Mouse (Mus musculus) MEL (cell line): ENCODE measurements around the gene Polr1a. TPM values are rescaled to one million over a fixed set of nuclear protein-coding genes. Genes with fewer than 3 reads are reported as not detected.
"Not testable (repeated sequence)": the region's sequence is repeated elsewhere in the genome, so short reads cannot be mapped to it uniquely, and the experiment has no call there.

ENCODE experiments used
- DNase-seq: peaks from one replicate; pipeline ENCODE4 v3.0.0; 2011; ENCODE audit warnings: low read depth, low spot score
- H3K27ac ChIP-seq: 2 replicates; pipeline ENCODE4 v1.5.1; 2012; ENCODE audit warnings: low read depth, mild to moderate bottlenecking, control low read depth, low read length, moderate library complexity; ENCODE audit not compliant: control insufficient read depth
- H3K27me3 ChIP-seq, 2 experiments: fragments of 150-350 bp in 1 of 2; sonication (generic) in 1 of 2; 2 replicates each; pipeline ENCODE4 v1.6.1; 2012; ENCODE audit warnings: low read length in 2 of 2, mild to moderate bottlenecking in 2 of 2, improper control_type of control experiment in 1 of 2, moderate library complexity in 1 of 2; ENCODE audit not compliant: insufficient read depth in 2 of 2, control insufficient read depth in 1 of 2
- H3K36me3 ChIP-seq, 2 experiments: 2 replicates each; pipeline ENCODE4 v1.6.1; 2012 to 2014; ENCODE audit warnings: low read length in 2 of 2, improper control_type of control experiment in 1 of 2, inconsistent platforms in 1 of 2, mild to moderate bottlenecking in 1 of 2; ENCODE audit not compliant: insufficient read depth in 2 of 2, control insufficient read depth in 1 of 2
- H3K4me1 ChIP-seq, 2 experiments: fragments of 150-350 bp in 1 of 2; sonication (generic) in 1 of 2; 2 replicates each; pipeline ENCODE4 v1.6.1; 2012; ENCODE audit warnings: low read length in 2 of 2, improper control_type of control experiment in 1 of 2, mild to moderate bottlenecking in 1 of 2; ENCODE audit not compliant: insufficient read depth in 2 of 2, control insufficient read depth in 1 of 2
- H3K4me3 ChIP-seq, 2 experiments: fragments of 150-350 bp in 1 of 2; sonication (generic) in 1 of 2; 2 replicates each; pipeline ENCODE4 v1.5.1; 2012; ENCODE audit warnings: low read depth in 2 of 2, low read length in 2 of 2, mild to moderate bottlenecking in 2 of 2, moderate library complexity in 2 of 2, control low read depth in 1 of 2, improper control_type of control experiment in 1 of 2; ENCODE audit not compliant: control insufficient read depth in 1 of 2, insufficient read depth in 1 of 2
- H3K79me2 ChIP-seq: 2 replicates; pipeline ENCODE4 v1.6.1; 2012; ENCODE audit warnings: mild to moderate bottlenecking, low read length, moderate library complexity; ENCODE audit not compliant: control insufficient read depth, poor library complexity, insufficient read depth
- H3K9ac ChIP-seq: 2 replicates; pipeline ENCODE4 v1.6.1; 2012; ENCODE audit warnings: low read depth, mild to moderate bottlenecking, control low read depth, low read length, moderate library complexity; ENCODE audit not compliant: control insufficient read depth, poor library complexity, severe bottlenecking
- H3K9me3 ChIP-seq: fragments of 150-350 bp; sonication (generic); replicated peaks from 2 replicates; pipeline ENCODE4 v1.6.1; 2012; ENCODE audit warnings: mild to moderate bottlenecking, low read length, improper control_type of control experiment, moderate library complexity; ENCODE audit not compliant: insufficient read depth
- CHD2 ChIP-seq: IDR thresholded peaks from 2 replicates; pipeline ENCODE4 v1.6.1; 2011; ENCODE audit warnings: low read length, improper control_type of control experiment
- EP300 ChIP-seq, 2 experiments: IDR thresholded peaks; 2 replicates each; pipeline ENCODE4 v1.6.1; 2011; ENCODE audit warnings: improper control_type of control experiment in 2 of 2, low read length in 2 of 2, low read depth in 1 of 2, mild to moderate bottlenecking in 1 of 2
- ETS1 ChIP-seq: IDR thresholded peaks from 2 replicates; pipeline ENCODE4 v1.6.1; 2012; ENCODE audit warnings: low read depth, mild to moderate bottlenecking, inconsistent platforms, low read length, improper control_type of control experiment, moderate library complexity
- HCFC1 ChIP-seq: IDR thresholded peaks from 2 replicates; pipeline ENCODE4 v1.6.1; 2012; ENCODE audit warnings: low read depth, mild to moderate bottlenecking, inconsistent platforms, low read length, improper control_type of control experiment, moderate library complexity
- POLR2AphosphoS2 ChIP-seq: IDR thresholded peaks from 2 replicates; pipeline ENCODE4 v1.6.1; 2011; ENCODE audit warnings: low read length, improper control_type of control experiment
- RCOR1 ChIP-seq: IDR thresholded peaks from 2 replicates; pipeline ENCODE4 v1.6.1; 2012; ENCODE audit warnings: low read depth, mild to moderate bottlenecking, inconsistent platforms, low read length, improper control_type of control experiment
- TAL1 ChIP-seq: IDR thresholded peaks from 2 replicates; pipeline ENCODE4 v1.6.1; 2012; ENCODE audit warnings: mild to moderate bottlenecking, inconsistent platforms, low read length, moderate library complexity, mixed read lengths
- USF1 ChIP-seq: IDR thresholded peaks from 2 replicates; pipeline ENCODE4 v1.6.1; 2014; ENCODE audit warnings: low read depth, mild to moderate bottlenecking, inconsistent platforms, low read length, improper control_type of control experiment, moderate library complexity
- USF2 ChIP-seq, 2 experiments: IDR thresholded peaks; 2 replicates each; pipeline ENCODE4 v1.6.1; 2011 to 2012; ENCODE audit warnings: improper control_type of control experiment in 2 of 2, low read length in 2 of 2, borderline replicate concordance in 1 of 2, inconsistent platforms in 1 of 2, low read depth in 1 of 2, mild to moderate bottlenecking in 1 of 2; ENCODE audit not compliant: insufficient read depth in 1 of 2
- ZKSCAN1 ChIP-seq: IDR thresholded peaks from 2 replicates; pipeline ENCODE4 v1.6.1; 2012; ENCODE audit warnings: low read depth, mild to moderate bottlenecking, inconsistent platforms, low read length, improper control_type of control experiment, moderate library complexity
- polyA plus RNA-seq, 2 experiments: library from polyadenylated mRNA; stranded (reverse) in 1 of 2; unstranded in 1 of 2; fragments of >175 nt in 1 of 2; fragments of >200 nt in 1 of 2; gene quantifications; 2 replicates each; pipeline versions ENCODE4 v1.2.1 to v1.2.4; 2012; ENCODE audit warnings: low replicate concordance in 2 of 2, low read depth in 1 of 2; ENCODE audit not compliant: insufficient read length in 2 of 2, insufficient read depth in 1 of 2, missing spikeins in 1 of 2
- total RNA-seq: library from RNA; depleted of rRNA; stranded (reverse); fragments of 300-350 nt; gene quantifications from 2 replicates; pipeline ENCODE4 v1.2.3, GENCODE M21; 2012

Gene Polr1a
- total and polyA plus RNA-seq, 3 experiments: 68.4 to 211 (median 105) TPM

DNA sequence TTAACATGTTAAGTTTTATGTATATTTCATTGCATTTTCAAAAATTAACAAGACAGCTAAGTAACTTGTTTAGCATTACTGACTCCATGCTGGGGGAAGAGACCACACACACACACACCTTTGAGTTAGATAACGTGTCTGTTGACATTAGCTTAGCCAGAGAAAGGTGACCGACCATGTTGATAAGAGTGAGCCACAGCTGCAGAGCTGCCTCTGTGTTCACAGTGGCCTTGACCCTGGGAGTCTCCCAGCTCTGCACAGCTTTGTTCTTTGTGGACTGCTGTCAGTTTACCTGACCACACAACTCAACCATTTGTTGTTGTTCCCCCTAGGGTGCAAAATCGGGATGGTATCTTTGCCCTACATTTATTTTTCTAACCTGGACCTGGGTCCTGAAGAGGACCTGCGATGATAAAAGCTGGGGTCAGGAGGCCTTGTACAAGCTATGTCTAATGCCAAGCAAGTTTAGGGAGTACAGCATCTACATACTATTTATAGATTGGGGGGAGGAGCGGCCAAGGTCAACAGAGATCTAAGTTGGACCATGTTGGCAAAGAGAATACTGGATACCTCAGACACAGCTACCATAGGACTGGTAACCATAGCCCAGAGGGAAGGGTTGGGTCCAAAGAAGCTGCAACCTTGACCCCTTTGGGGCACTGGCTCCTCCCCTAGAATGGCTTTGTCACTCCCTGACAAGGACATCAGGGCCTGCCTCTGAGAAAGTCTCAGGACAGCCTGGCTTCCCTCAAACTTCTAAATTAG, 3.0 kb downstream of the Polr1a start:
- no peak overlapping the region for H3K27ac ChIP-seq
- DNase-seq: no peak
- H3K4me1 ChIP-seq: peaks cover 3% of the 10 kb centered on the region in 2 experiments; a peak in 2 of 4 replicates
- TF ChIP-seq RCOR1 (no peak), EP300 (IDR thresholded peaks at IDR 0.05; ENCODE audit: low read depth in 1 of 2, low read length in 2 of 2) (no peak), CHD2 (no peak), USF1 (no peak), ETS1 (no peak)
- peaks cover 9% of the 10 kb centered on the region in 2 experiments for H3K36me3 ChIP-seq
- H3K9me3 ChIP-seq: no peaks in the 10 kb centered on the region
- peaks cover 32% of the 10 kb centered on the region for H3K79me2 ChIP-seq
- no peak overlapping the region for H3K9ac ChIP-seq
- H3K4me3 ChIP-seq: no peak overlapping the region
- no peaks in the 10 kb centered on the region for H3K27me3 ChIP-seq

DNA sequence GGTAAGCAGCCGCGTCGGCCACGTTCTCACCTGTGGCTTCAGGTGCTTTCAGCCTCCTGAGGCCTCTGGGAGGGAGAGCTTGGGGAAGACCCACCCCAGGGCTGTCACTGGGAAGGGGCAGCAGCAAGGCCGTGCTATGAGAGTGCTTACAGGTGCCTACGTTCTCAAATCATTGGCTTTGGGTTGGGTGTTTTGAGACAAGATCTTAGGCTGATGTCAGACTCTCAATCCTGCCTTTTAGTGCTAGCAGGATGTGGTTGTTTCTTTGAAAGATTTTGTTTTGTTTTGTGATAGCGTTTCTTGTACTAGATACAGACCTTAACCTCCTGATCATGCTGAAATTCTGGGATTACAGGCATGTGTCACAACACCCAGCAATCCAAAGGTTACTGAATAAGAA, 11.9 kb downstream of the Polr1a start:
- H3K27ac ChIP-seq: no peak overlapping the region
- H3K27me3 ChIP-seq: no peaks in the 10 kb centered on the region
- H3K9me3 ChIP-seq: no peaks in the 10 kb centered on the region
- TF ChIP-seq ZKSCAN1 (no peak), USF2 (IDR thresholded peaks at IDR 0.05; ENCODE audit: borderline replicate concordance in 1 of 2, insufficient read depth in 1 of 2, low read depth in 1 of 2, low read length in 2 of 2) (no peak), TAL1 (no peak), POLR2AphosphoS2 (no peak), HCFC1 (no peak)
- H3K9ac ChIP-seq: no peak overlapping the region
- H3K79me2 ChIP-seq: no peaks in the 10 kb centered on the region
- no peak overlapping the region for H3K4me3 ChIP-seq
- H3K4me1 ChIP-seq: no peaks in the 10 kb centered on the region
- no peak for DNase-seq
- H3K36me3 ChIP-seq: peaks cover 0 to 16% of the 10 kb centered on the region in 2 experiments; a peak in 2 of 4 replicates

DNA sequence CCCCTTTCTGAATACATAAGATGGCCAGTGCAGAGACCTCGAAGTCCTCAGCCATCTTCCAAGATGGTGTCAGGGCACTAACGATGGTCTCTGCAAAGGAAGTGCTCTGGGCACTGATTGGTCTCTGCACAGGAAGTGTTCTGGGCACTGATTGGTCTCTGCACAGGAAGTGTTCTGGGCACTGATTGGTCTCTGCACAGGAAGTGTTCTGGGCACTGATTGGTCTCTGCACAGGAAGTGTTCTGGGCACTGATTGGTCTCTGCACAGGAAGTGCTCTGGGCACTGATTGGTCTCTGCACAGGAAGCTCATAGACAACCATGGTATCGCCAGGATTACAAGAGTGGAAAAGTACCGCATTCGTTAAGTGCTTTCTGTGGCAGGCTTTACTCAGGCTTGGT, 16.4 kb downstream of the Polr1a start:
- H3K79me2 ChIP-seq, H3K9me3 ChIP-seq, H3K4me1 ChIP-seq, H3K27ac ChIP-seq, H3K27me3 ChIP-seq, H3K9ac ChIP-seq, H3K4me3 ChIP-seq: not testable (repeated sequence)
- peaks cover 0 to 20% of the 10 kb centered on the region in 2 experiments; a peak in 2 of 4 replicates for H3K36me3 ChIP-seq
- DNase-seq: peak; percentile 27
- TF ChIP-seq TAL1 (peak; percentile 25; the same call in 1 of the 2 replicates), RCOR1 (peak; percentile 91)
